Mouse (Mus musculus) neural tube, embryonic 11.5 days (tissue): ENCODE data around the gene Fastkd1. TPM values are rescaled to one million over a fixed set of nuclear protein-coding genes. Genes with fewer than 3 reads are reported as not detected.
"Not testable (repeated sequence)": the region's sequence is repeated elsewhere in the genome, so short reads cannot be mapped to it uniquely, and the experiment has no call there.

Experiments
- ATAC-seq: fragments of 200-750 bp; cut with Nextera tagmentation; 2 replicates; pipeline ENCODE4 v1.8.0; 2017; ENCODE audit warnings: moderate number of reproducible peaks, mild to moderate bottlenecking, moderate TSS enrichment, moderate library complexity; ENCODE audit not compliant: insufficient read depth, low FRiP score, low TSS enrichment
- DNase-seq: peaks from one replicate; pipeline ENCODE4 v3.0.0-alpha.2; 2015; ENCODE audit warnings: low spot score
- H3K27ac ChIP-seq: fragments of 300-500 bp; sonication (generic); 2 replicates; pipeline ENCODE4 v1.5.1; 2014; ENCODE audit warnings: low read depth, mild to moderate bottlenecking, low read length
- H3K27me3 ChIP-seq: fragments of 300-500 bp; sonication (generic); 2 replicates; pipeline ENCODE4 v1.6.1; 2014; ENCODE audit warnings: mild to moderate bottlenecking, low read length, mixed read lengths; ENCODE audit not compliant: control insufficient read depth, insufficient read depth
- H3K36me3 ChIP-seq: fragments of 300-500 bp; sonication (generic); 2 replicates; pipeline ENCODE4 v1.6.1; 2014; ENCODE audit warnings: mild to moderate bottlenecking, low read length, moderate library complexity, mixed read lengths; ENCODE audit not compliant: control insufficient read depth, insufficient read depth
- H3K4me1 ChIP-seq: fragments of 300-500 bp; sonication (generic); 2 replicates; pipeline ENCODE4 v1.6.1; 2014; ENCODE audit warnings: low read length, mixed read lengths; ENCODE audit not compliant: control insufficient read depth, insufficient read depth
- H3K4me2 ChIP-seq: fragments of 300-500 bp; sonication (generic); 2 replicates; pipeline ENCODE4 v1.6.1; 2014; ENCODE audit warnings: low read depth, mild to moderate bottlenecking, moderate library complexity
- H3K4me3 ChIP-seq: fragments of 300-500 bp; sonication (generic); 2 replicates; pipeline ENCODE4 v1.5.1; 2014; ENCODE audit warnings: low read depth, low read length
- H3K9ac ChIP-seq: fragments of 300-500 bp; sonication (generic); 2 replicates; pipeline ENCODE4 v1.6.1; 2014; ENCODE audit warnings: mild to moderate bottlenecking, low read length
- H3K9me3 ChIP-seq: fragments of 300-500 bp; sonication (generic); 2 replicates; pipeline ENCODE4 v1.6.1; 2016; ENCODE audit warnings: low read length; ENCODE audit not compliant: control insufficient read depth
- WGBS: fragments of 180-500 bp; shearing (Covaris S2); extraction: QIAGEN DNeasy Blood & Tissue Kit; methylation state at CpG from one replicate; pipeline ENCODE4 v1.1.7; 2014; 5-methylcytosine and 5-hydroxymethylcytosine counted together
- polyA plus RNA-seq: library from polyadenylated mRNA; unstranded; fragments of >200 nt; fragmentation: Nextera tagmentation; extraction: Ambion mirVana; gene quantifications from 2 replicates; pipeline ENCODE4 v1.2.1, GENCODE M21; 2014

The Fastkd1 gene
- polyA plus RNA-seq, 1 experiment from 2014 or later, result 22.5 TPM

DNA sequence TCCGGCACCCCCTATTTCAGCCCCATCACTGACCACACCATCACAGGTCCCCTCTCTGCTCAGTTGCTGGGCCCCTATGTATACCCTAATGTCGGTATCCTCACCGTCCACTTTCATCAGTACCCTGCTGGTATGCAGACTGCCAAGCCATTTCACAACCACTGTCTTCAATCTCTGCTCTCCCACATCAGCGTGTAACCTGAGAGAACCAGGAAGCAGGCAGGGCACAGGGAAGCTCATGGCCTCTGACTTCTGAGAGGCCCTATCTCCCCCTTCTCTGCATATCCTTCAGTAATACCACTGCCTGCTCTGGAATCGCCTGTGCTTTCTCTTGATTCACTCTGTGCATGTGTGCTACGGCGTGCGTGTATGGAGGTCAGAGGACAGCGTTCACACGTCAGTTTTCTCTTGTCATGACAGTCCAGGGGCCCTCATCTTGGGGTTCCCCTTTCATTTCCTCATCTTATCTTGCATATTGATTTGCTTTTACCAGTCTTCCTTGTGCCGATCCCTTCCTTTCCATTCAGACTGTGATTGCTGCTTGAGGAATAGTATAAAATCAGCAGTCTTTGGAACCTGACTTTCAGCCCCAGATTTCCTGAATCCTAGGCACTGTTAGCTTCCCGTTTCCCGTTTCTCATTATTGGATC lies 49.4 kb downstream of the Fastkd1 start:
- Histone ChIP-seq H3K27ac (no peak overlapping the region), H3K4me1 (no peaks in the 10 kb centered on the region), H3K36me3 (no peaks in the 10 kb centered on the region), H3K4me2 (no peak overlapping the region), H3K9ac (no peak overlapping the region), H3K4me3 (no peak overlapping the region), H3K9me3 (no peaks in the 10 kb centered on the region), H3K27me3 (no peaks in the 10 kb centered on the region)
- WGBS, result 88% methylated on average over 13 of the region's 13 CpGs
- no peak for ATAC-seq
- no peak for DNase-seq

GRCm38 (mm10) chr2:69659326-69659725 lies 54.0 kb downstream of the Fastkd1 start:
- ATAC-seq (no peak), DNase-seq (no peak)
- Histone ChIP-seq H3K4me2 (no peak overlapping the region), H3K27ac (no peak overlapping the region), H3K9me3 (no peaks in the 10 kb centered on the region), H3K4me1 (no peaks in the 10 kb centered on the region), H3K9ac (no peak overlapping the region), H3K4me3 (no peak overlapping the region), H3K36me3 (no peaks in the 10 kb centered on the region), H3K27me3 (no peaks in the 10 kb centered on the region)
- 100% methylated on average over 4 of the region's 4 CpGs for WGBS

GRCm38 (mm10) chr2:69649716-69650115 lies 63.6 kb downstream of the Fastkd1 start:
- Histone ChIP-seq H3K4me2 (no peak overlapping the region), H3K9ac (no peak overlapping the region), H3K27ac (no peak overlapping the region), H3K4me1 (peaks cover 7% of the 10 kb centered on the region; the same call in 1 of the 2 replicates), H3K27me3 (no peaks in the 10 kb centered on the region), H3K9me3 (no peaks in the 10 kb centered on the region), H3K36me3 (no peaks in the 10 kb centered on the region), H3K4me3 (no peak overlapping the region)
- 91% methylated on average over 5 of the region's 5 CpGs for WGBS
- ATAC-seq, result no peak
- no peak for DNase-seq

GRCm38 (mm10) chr2:69646726-69647490 lies 66.4 kb downstream of the Fastkd1 start, which contains the start of gene Bbs5:
Gene Bbs5, plus strand, starts transcription at chr2:69647171.
- Histone ChIP-seq H3K9me3 (no peaks in the 10 kb centered on the region), H3K36me3 (no peaks in the 10 kb centered on the region), H3K4me2 (peak within 1 kb of the TSS; percentile 56), H3K4me1 (peaks cover 7% of the 10 kb centered on the region; the same call in 1 of the 2 replicates), H3K27me3 (no peaks in the 10 kb centered on the region), H3K9ac (peak within 1 kb of the TSS; percentile 72), H3K4me3 (peak within 1 kb of the TSS; percentile 81), H3K27ac (no peak within 1 kb of the TSS)
- ATAC-seq, result peak; percentile 92
- peak; percentile 91 for DNase-seq
- 4% methylated on average over 43 of the region's 43 CpGs for WGBS

- Histone ChIP-seq H3K9me3 (no peaks in the 10 kb centered on the region), H3K4me2 (no peak overlapping the region), H3K27ac (no peak overlapping the region), H3K36me3 (no peaks in the 10 kb centered on the region), H3K4me1 (peaks cover 7% of the 10 kb centered on the region; the same call in 1 of the 2 replicates), H3K4me3 (no peak overlapping the region), H3K27me3 (no peaks in the 10 kb centered on the region), H3K9ac (no peak overlapping the region)
- 93% methylated on average over 11 of the region's 11 CpGs for WGBS
- ATAC-seq, result no peak
- no peak for DNase-seq
Measured at GRCm38 (mm10) chr2:69644968-69645617, 68.2 kb downstream of the Fastkd1 start.

DNA sequence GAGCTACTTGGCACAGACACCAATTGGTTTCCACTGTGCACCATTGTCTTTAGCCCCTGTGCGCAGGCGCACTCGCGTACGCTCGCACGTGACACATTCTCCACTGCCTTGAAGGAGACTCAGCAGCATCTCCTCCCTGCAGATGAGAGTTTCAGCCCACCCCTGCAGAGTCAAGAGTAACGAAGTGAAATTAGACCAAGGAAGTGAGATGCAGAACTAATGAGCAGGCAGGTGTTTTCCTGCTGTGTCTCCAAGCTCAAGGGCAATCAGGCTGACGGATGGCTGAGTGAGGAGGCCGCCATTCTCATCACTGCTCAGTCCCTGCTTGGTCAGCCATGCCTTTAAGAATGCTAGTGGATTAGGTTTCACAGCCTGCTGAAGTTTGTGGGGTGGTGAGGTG lies 73.2 kb downstream of the Fastkd1 start:
- DNase-seq (no peak), ATAC-seq (no peak)
- 62% methylated on average over 10 of the region's 10 CpGs for WGBS
- H3K36me3 ChIP-seq, result no peaks in the 10 kb centered on the region
- H3K27ac ChIP-seq, result no peak overlapping the region
- no peaks in the 10 kb centered on the region for H3K4me1 ChIP-seq
- no peaks in the 10 kb centered on the region for H3K9me3 ChIP-seq
- H3K27me3 ChIP-seq, result no peaks in the 10 kb centered on the region
- H3K9ac ChIP-seq, result no peak overlapping the region
- H3K4me2 ChIP-seq, result no peak overlapping the region
- no peak overlapping the region for H3K4me3 ChIP-seq

GRCm38 (mm10) chr2:69637989-69638388 lies 75.3 kb downstream of the Fastkd1 start:
- not testable (repeated sequence) for DNase-seq, H3K27me3 ChIP-seq, H3K4me3 ChIP-seq, ATAC-seq, H3K27ac ChIP-seq, H3K9me3 ChIP-seq, H3K4me2 ChIP-seq, H3K9ac ChIP-seq, H3K36me3 ChIP-seq, H3K4me1 ChIP-seq
- 73% methylated on average over 7 of the region's 7 CpGs for WGBS
